Mouse (Mus musculus): ENCODE measurements around the gene Wfikkn1. TPM values are rescaled to one million over a fixed set of nuclear protein-coding genes. Genes with fewer than 3 reads are reported as not detected.

Gene Wfikkn1
- total RNA-seq (2021): 1 to 10 TPM in 1 of 2 experiments, under 1 TPM in 1; 0.63 to 1.4 TPM

DNA sequence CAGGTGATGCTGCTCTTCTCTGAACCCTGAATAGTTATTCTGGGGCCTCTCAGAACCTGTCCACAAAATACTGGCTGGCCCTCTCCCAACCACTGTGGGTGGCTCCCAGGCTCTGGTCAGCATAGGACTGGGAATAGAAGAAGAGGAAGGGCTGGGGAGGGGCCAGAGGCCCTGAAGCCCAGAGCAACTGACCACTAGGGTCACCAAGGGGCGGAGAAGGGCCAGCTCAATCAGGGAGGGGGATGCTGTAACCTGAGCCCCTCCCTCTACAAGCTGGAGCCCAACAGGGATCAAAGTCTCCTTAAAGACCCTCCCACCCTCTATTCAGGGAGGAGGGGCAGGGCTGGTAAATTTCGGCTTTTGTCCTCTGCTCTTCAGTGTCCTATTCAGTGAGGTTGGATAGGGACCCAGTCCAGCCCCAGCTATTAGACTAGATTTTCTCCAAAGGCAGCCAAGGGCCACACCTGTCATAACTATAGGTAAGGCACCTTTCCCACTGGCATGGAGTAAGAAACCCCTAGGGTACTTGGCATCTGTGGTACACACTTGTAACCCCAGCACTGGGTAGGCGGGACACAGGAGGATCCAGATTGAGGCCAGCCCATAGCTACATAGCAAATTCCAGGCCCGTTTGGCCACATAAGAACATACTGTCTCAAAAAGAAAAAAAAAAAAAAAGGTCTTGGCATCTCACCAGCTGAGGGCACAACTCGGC lies at the start of gene Wfikkn1:
Gene Wfikkn1 (minus strand): TSS at position 663 of the 715 bp plus-strand sequence.
- intact Hi-C loops (cut with DNase I): no loop called here

DNA sequence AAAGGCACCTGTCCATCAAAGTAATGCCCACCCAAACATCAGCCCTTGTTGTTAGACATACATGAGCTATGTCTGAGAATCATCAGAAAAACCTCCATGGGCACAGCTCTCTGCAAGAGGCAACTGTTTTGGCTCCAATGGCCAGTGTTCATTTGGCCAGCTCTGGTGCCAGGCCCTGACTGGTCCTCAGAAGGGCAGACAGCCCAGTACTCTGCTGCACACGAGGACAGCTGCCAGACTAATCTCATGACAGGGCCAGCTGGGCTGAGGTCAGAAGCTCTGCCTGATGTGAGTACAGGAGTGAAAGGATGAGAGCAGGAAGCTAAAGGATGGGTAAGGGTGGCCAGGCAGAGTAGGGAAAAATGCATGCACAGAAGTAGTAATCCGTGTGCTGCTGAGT lies 44.7 kb upstream of the Wfikkn1 start:
- intact Hi-C loops (cut with DNase I): no loop called here
- DNase-seq (ENCODE audit: extremely low spot score in 1 of 2, low spot score in 2 of 2): no peak

More for the DNA sequence above, at the start of gene Wfikkn1:
- no peak for DNase-seq (ENCODE audit: extremely low spot score in 1 of 2, low spot score in 2 of 2)

DNA sequence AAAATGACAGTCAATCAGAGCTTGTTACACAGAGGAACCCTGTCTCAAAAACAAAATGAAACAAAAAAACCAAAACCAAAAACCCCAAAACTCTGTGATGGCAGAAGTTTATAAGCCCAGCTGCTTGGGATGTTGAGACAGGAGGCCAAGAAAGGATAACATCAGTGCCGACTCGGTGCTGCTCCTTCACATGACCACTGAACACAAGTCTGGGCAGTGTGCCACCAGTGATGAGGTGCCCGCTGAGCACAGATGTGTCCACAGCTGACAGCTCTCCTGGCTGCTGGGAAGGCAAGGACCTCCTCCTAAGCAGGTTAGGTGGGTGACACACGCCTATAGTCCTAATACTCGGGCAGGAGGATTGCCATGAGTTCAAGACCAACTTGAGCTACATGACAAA lies 41.5 kb upstream of the Wfikkn1 start:
- peak in 1 of 2 experiments; percentile 60 for DNase-seq (ENCODE audit: extremely low spot score in 1 of 2, low spot score in 2 of 2)
- intact Hi-C loops (cut with DNase I): no loop called here

DNA sequence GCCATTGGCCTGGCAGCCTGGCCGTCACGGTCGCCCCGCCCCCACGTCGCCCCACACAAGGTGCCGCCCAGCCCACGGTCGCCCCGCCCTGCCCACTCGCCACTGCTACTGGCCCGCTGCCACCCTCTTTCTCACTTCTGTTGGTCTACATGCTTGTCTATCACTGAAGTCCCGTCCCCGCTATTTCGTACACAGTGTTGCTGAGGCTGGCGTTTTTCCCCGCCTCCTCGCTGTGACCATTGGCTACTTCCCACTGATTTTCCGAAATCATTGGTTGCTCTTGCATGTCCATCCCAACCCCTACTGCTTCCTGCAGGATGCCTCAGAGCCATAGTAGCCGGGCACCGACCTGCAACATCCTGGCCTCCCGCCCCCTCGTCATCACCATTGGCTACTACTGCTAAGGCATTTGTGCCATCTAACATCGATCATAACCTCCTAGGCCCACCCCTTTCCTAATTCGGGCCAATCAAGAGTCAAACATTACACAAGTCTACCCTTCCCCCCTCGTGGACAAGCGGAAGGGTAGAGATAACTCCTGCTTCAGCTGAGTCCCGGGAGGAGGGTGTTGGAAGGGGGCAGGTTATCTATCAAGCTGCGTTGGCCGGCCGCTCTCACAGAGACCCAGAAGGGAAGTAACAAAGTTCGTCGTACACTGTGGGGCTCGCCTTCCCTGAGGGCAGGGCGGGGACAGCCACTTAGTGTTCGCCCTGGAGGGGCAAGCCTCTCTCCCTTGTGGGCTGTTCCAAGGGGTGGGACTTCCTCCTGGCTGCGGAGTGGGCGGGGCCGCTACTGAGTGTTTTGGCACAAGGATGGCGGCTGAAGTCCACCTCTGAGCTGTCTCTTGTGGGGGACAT lies 39.4 kb upstream of the Wfikkn1 start:
- intact Hi-C loops (cut with DNase I): no loop called here
- DNase-seq (ENCODE audit: extremely low spot score in 1 of 2, low spot score in 2 of 2): peak; percentile 100

DNA sequence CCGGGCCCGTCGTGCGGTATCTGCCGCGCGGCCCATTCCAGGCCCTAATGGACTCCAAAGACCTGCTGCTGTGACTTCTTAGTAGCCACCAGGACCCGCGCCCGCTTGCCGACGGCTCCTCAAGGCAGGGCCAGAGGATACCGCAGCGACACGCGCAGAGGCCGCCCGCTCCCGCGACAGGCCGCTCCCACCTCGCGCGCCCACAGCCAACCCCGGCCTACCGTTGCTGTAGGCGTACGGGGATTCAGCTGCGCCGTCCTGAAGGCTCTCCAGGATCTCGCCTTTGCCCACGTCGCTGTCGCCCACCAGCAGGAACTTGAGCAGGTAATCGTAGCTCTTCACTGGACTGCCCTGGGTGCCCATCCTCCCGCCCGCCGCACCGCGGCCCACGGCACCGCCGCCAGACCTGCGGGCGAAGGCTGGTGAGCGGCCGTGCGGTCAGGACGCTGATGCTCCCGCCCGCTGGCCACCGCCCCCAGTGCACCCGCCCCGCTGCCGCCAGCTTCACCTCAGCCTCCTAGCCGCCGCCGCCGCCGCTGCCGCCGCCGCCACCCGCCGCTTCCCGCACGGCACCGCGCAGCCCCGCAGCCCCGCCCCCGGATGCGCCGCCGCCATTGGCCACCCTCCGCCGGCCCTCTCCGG lies 38.6 kb upstream of the Wfikkn1 start, which contains the start of gene Rab40c:
Gene Rab40c (minus strand): TSS at position 584 of the 642 bp plus-strand sequence.
- intact Hi-C loops (cut with DNase I): no loop called here

DNA sequence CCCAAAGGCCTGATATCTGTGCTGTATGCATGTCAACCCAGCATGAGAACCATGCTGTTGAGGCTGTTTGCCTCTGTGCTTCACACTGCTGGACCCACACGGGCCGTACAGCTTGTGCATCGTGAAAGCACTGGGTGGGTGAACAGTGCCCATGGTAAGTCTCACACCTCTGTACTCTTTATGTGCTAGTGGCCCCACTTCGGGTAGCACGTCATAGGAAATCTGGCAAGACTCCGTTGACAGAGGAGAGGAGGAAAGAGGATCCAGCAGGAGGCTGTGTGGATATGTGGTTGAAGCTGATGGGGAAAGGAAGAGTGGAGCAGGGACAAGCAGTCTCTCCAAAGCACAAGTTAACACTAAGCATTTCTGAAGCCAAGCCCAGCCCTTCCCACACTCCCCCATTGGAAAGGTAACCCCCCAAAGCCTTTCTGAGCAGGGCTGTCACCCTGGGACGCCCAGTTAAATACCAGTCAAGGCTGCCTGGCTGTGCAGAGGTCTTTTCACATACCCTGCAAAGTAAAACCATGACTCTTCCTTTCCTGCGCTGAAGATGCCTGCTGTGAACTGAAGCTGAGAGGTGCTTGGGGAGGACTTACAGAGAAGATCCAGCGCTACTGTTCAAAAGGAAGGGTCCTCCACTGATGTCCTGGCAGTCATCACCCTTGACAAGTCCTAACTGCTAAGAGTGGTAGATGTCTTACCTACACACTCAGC lies 37.5 kb upstream of the Wfikkn1 start:
- intact Hi-C loops (cut with DNase I): no loop called here
- no peak for DNase-seq (ENCODE audit: extremely low spot score in 1 of 2, low spot score in 2 of 2)

More for the DNA sequence above, 38.6 kb upstream of the Wfikkn1 start, which contains the start of gene Rab40c:
- DNase-seq (ENCODE audit: extremely low spot score in 1 of 2, low spot score in 2 of 2): peak; percentile 45 to 79

DNA sequence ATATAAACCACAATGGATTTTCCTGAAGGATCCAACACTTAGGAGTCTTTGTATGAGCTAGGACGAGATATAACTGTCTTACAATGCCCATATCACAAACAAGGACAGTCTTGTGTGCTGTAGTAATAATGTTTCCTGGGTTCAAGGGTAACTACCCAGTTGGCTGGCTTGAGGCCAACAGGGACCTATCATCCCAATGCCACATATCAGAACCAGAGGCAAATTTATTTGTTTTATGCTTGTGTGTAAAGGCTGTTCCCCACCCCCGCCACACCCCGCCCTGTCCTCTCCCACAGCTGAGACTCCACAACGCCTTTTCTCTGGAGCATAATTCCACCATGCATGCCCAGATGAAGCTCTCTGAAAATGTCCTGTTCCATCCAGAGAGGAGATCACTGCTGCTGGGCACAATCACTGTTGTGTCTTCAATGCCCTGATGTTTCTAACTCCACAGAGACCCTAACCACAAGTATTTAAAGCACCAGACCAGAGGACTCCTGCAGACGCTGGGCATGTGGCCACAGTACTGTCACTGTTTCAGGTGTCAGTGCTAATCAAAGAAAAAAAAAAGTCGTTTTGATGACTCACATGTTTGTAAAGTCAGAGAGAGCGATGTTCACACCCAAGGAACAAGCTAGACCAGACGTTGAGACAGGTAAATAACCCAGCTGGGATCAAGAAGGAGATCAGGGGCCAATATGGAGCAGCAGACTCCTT lies 36.4 kb upstream of the Wfikkn1 start:
- intact Hi-C loops (cut with DNase I): no loop called here
- DNase-seq (ENCODE audit: extremely low spot score in 1 of 2, low spot score in 2 of 2): no peak

DNA sequence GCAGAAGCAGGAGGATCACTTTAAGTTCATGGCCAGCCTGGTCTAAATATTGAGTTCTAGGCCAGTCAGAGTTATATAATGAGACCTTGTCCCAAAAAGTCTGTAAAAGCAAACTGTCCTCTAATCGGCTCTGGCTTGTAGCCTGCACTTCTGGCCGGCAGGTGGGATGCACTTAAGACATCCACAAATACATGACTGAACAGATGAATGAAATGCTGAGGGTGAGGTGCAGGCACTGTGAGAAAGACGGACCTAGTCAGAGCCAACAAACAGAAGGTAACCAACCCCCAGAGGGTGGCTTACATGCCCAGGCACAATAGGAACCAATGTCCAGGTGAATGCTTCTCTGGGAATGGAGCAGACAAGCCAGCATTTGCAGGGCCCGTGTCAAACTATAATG lies 33.6 kb upstream of the Wfikkn1 start:
- no peak for DNase-seq (ENCODE audit: extremely low spot score in 1 of 2, low spot score in 2 of 2)
- intact Hi-C loops (cut with DNase I): no loop called here

DNA sequence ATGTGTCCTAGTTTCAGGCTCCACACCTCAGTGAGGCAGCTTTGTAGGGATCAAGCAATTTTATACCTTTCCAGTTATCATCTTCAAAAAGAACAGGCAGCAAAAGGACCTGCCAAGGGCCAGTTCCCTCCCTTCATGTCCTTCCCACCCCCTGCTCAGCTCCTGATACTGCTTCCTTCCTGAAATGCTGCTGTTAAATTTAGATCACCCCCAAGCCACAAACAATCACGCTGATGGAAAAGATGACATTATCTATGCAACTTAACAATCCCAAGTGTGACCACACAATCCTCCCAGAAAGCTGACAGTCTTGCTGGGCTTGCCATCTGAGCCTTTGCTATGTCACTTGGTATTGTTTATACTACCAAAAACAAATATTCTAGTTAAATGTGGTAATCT lies 33.2 kb upstream of the Wfikkn1 start:
- no peak for DNase-seq (ENCODE audit: extremely low spot score in 1 of 2, low spot score in 2 of 2)
- intact Hi-C loops (cut with DNase I): no loop called here

DNA sequence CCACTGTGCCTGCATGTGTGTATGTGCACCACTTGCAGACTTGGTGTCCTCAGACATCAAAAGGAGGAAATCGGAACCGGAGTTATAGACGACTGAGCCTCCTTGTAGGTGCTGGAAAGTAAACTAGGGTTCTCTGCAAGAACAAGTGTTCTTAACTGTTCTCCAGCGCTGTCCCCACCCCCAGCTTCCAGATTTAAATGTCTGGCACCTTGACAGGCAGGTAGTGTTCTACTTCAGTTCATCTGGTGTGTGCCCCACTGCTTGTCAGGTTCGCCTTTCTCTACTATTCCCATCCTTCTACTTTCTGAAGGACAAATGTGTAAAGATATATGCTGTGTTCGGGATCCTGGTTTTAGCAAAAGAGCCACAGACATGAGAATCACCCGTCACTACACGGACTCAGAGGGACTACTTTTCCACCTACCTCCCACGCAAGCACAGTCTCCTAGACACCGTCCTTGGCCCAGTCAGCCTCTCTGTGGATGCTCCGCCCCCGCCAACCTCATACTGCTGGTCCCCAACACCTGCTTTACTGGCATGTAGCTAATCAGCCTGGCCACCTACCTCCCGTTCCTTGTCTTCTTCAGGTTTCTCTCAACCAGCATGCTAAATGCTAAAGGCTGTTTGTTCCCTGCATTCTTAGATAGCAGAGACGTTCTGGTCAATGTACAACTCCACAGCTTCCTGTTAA lies 32.7 kb upstream of the Wfikkn1 start:
- intact Hi-C loops (cut with DNase I): no loop called here

DNA sequence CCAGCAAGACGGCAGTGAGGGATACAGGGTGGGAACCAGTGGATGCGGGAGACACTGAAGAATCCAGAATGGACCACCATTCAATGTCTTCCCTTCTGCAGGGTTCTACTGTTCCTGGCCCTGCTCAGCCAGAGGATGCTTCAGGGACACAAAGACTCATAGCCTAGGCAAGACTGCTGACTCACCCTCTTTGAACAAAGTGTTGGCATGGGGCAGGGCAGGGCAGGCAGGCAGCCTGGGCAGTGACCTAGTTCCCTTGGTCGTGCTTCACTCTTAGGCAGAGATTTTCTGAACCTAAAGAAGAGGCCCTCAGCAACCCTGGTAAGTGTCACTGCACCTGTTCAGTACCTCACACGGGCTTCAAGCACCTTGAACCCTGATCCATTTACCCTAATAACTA lies 31.2 kb upstream of the Wfikkn1 start:
- intact Hi-C loops (cut with DNase I): no loop called here
- no peak for DNase-seq (ENCODE audit: extremely low spot score in 1 of 2, low spot score in 2 of 2)

More for the DNA sequence above, 32.7 kb upstream of the Wfikkn1 start:
- peak in 1 of 2 experiments; percentile 43 for DNase-seq (ENCODE audit: extremely low spot score in 1 of 2, low spot score in 2 of 2)

DNA sequence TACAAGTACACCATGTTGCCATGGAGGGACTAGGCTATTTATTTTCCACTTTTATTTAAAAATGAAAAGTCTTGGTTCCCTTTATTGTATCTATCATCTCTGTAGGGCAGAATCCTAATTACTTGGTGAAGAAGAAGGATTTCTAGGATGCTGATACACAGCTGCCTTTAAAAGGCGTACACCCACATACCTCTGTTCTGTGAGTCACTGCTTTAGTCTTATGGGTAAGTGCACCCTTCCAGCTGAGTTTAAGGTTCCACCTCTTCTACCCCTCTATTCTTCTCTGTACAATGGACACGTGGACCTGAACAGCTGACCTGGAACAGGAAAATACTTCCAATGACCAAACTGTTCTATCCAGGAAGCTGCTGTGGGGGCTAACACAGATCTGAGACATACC lies 27.0 kb upstream of the Wfikkn1 start:
- no peak for DNase-seq (ENCODE audit: extremely low spot score in 1 of 2, low spot score in 2 of 2)
- intact Hi-C loops (cut with DNase I): no loop called here

DNA sequence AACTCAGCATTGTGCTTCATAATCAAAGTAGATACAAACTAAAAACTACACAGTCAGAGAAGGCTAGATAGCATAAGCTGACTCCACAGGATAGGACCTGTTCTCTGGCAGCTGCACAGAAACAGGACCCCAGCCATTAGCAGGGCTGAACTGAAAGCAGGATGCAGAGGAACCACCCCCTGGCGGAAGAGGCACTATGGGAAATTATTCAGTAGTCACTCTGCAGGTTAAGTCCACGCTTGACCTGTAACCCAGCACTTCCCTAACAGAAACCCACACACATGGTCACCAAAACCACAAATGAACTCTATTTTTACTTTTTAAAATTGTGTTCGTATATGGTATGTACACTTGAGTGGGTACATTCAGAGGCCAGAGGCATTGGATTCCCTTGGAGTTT lies 22.4 kb upstream of the Wfikkn1 start:
- DNase-seq (ENCODE audit: extremely low spot score in 1 of 2, low spot score in 2 of 2): no peak
- intact Hi-C loops (cut with DNase I): no loop called here

DNA sequence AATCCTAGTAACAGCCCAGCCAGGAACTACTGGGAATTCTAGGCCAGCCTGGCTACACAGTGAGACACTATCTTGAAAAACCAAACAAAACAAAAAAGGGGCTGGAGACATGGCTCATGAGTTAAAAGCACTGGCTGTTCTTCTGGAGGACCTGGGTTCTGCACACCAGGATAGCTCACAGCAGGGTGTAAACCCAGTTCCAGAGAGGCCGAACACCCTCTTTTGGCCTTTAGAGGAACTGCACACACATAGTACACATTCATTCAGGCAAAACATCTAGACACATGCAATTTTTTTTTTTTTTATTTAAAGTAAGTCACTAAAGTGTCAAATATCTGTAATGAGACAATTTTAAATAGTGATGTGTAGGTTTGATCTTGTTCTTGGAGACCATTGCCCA lies 19.5 kb upstream of the Wfikkn1 start:
- intact Hi-C loops (cut with DNase I): no loop called here

DNA sequence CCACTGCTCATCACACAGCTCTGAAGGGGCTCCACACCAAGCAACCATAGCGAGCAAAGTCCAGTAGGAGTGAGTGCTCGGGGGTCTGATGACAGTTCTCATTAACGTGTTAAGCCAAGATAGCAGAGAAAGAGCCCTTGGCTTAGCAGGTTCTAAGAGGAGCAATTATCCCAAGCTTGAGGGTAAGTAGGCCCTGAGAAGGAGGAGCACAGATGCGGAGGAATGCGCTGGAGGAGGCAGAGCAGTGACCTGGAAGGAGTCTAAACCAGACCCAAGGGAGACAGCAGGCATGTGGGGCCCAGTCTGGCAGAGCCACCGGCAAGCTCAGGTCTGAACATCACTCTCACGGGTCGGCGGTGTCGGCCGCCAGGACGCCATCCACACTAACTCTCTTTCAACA lies 15.2 kb upstream of the Wfikkn1 start:
- intact Hi-C loops (cut with DNase I): no loop called here
- no peak for DNase-seq (ENCODE audit: extremely low spot score in 1 of 2, low spot score in 2 of 2)

More for the DNA sequence above, 19.5 kb upstream of the Wfikkn1 start:
- DNase-seq (ENCODE audit: extremely low spot score in 1 of 2, low spot score in 2 of 2): no peak

DNA sequence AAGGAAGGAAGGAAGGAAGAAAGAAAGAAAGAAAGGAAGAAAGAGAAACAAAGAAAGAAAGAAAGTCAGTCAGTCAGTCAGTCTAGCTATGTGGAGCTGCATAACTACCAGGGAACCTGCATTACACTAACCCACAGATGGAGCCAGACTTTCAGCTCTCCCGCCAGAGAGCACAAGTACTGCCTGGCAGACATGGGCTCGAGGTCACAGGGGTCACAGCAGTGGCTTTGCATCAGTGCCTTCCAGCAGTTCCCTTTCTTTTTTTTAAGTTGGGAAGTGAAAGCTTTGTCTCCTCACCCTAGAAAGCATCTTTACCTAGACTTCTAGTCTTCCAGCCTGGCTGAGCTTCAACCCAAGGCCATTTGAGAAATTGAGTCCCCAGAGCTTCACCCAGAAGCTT lies 14.8 kb upstream of the Wfikkn1 start:
- DNase-seq (ENCODE audit: extremely low spot score in 1 of 2, low spot score in 2 of 2): no peak
- intact Hi-C loops (cut with DNase I): no loop called here

DNA sequence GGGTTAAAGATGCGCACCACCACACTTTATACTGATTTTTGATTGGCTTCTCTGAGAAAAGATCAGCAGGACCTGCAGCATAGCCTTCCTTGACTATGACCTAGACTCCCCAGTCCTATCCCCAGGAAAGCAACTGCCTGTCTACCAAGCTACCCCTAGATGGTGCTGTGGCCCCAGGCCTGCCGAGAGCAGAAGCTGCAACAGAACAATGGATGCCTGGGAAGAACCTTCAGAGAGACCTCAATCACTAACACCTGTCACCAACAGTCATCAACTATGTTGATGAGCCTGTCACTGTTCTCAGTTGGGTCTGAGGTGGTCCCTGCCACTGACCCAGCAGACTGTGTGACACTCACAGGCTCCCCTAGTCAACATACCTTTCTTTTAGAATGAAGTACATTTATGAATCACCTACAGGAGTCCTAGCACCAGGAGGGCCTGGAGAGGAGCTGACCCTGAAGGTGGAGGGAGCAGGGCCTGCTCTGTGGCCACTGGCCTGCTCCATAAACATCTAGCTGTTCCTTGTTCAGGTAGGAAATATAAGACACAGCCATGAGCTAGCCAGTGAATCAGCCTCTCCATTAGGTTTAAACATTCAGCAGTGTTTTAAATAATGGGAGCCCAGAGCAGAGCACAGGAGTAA lies 13.4 kb upstream of the Wfikkn1 start:
- peak; percentile 56 to 71 for DNase-seq (ENCODE audit: extremely low spot score in 1 of 2, low spot score in 2 of 2)
- intact Hi-C loops (cut with DNase I): loop anchor here (5.0 kb wide), 1 partner anchor 93 kb away; the partner anchor contains the start of gene Capn15

Measured in left cerebral cortex, postnatal 10 days (tissue).